Mouse (Mus musculus): ENCODE data around the gene Zfp512b.

Gene Zfp512b

GRCm38 (mm10) chr2:181592231-181593041 is at the start of gene Zfp512b:
TSS of gene Zfp512b (minus strand) at chr2:181592803.
- CTCF ChIA-PET: interaction anchor here in 2 of 4 experiments (0.6 to 0.8 kb wide), 2 partner anchors 30 to 553 kb away, joined by 4 to 12 read pairs; no protein-coding TSS in a partner anchor

DNA sequence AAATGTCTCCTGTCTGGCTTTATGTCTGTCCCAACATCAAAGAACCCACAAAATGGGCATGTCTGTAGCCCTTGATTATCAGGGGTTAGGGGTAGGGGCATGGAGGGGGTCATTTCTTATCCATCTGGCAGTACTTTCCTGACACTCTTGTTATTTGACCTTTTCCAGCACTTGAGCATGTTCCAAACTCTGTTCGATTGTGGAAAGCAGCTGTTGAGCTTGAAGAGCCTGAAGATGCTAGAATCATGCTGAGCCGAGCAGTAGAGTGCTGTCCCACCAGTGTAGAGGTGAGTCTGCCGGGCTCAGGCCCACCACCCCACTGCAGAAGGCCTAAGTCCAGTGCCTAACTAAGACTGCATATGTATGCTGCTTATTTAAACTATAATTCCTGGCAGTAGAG is 43.3 kb upstream of the Zfp512b start:
- POLR2A ChIA-PET: interaction anchor here in 3 of 4 experiments (1.0 to 3.5 kb wide), 11 partner anchors 9 to 117 kb away, joined by 3 to 10 read pairs (median 6); no protein-coding TSS in a partner anchor
- CTCF ChIA-PET: interaction anchor here in 3 of 4 experiments (0.6 to 2.6 kb wide), 7 partner anchors 8 to 788 kb away, joined by 3 to 10 read pairs (median 9); no protein-coding TSS in a partner anchor

More at GRCm38 (mm10) chr2:181592231-181593041, at the start of gene Zfp512b:
- POLR2A ChIA-PET: interaction anchor here in 3 of 4 experiments (0.6 to 3.3 kb wide), 5 partner anchors 8 to 1244 kb away, joined by 3 to 19 read pairs (median 3); partner anchors contain the start of genes Rgs19 (in 1 of the 3) and Samd10 (in 1 of the 3)

GRCm38 (mm10) chr2:181632624-181633023 is 40.0 kb upstream of the Zfp512b start:
- ChIA-PET CTCF (interaction anchor here in 1 of 4 experiments (0.5 kb wide), 1 partner anchor 27 kb away, joined by 3 read pairs; no protein-coding TSS in a partner anchor), POLR2A (interaction anchor here in 2 of 4 experiments (0.7 to 1.9 kb wide), 3 partner anchors 12 to 42 kb away, joined by 3 to 4 read pairs (median 3); no protein-coding TSS in a partner anchor)

GRCm38 (mm10) chr2:181628471-181628870 is 35.9 kb upstream of the Zfp512b start:
- CTCF ChIA-PET: interaction anchor here in 1 of 4 experiments (0.7 kb wide), 1 partner anchor 258 kb away, joined by 3 read pairs; no protein-coding TSS in a partner anchor
- POLR2A ChIA-PET: interaction anchor here in 2 of 4 experiments (0.6 to 1.2 kb wide), 4 partner anchors 8 to 803 kb away, joined by 3 to 8 read pairs (median 3); no protein-coding TSS in a partner anchor

GRCm38 (mm10) chr2:181623401-181623800 is 30.8 kb upstream of the Zfp512b start:
- POLR2A ChIA-PET: interaction anchor here in 2 of 4 experiments (0.8 to 2.4 kb wide), 4 partner anchors 8 to 56 kb away, joined by 4 to 7 read pairs (median 6); no protein-coding TSS in a partner anchor
- CTCF ChIA-PET: interaction anchor here in 3 of 4 experiments (0.7 to 2.9 kb wide), 7 partner anchors 8 to 56 kb away, joined by 3 to 12 read pairs (median 3); partner anchors contain the start of gene Tcea2 (in 1 of the 3)

DNA sequence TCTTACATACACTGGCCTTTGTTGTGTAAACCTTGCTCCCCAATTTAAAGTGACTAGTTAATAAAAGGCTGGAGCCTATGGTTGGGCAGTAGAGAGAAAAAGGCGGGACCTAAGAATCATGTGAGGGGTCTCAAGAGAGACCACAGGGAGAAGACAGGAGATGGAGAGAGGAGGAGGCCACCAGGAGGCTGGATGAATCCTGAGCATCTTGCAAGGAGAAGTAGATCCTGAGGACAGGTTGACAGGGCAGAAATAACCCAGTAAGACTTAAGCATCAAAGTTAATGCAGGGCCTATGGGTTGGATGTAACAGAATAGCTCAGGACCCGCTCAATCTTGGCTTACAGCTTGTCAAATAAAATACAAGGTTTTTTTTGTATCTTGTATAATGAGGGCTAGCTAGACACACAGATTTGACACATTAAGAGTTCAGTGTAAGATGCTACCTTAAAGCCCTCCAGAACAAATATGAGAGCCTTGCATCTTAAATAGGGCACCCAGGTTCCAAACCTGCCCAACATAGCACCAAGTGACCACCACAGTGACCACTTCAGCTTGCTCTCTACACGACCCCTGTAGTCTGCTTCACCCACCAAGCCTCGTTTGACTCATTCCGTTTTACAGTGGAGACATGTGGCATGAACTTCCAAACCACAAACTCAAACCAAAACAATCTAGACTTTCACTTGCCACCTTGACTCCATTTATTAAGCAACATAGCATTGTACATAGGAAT is 26.3 kb upstream of the Zfp512b start:
- ChIA-PET POLR2A (interaction anchor here in 1 of 4 experiments (0.7 kb wide), 2 partner anchors 16 to 26 kb away, joined by 3 read pairs; no protein-coding TSS in a partner anchor), CTCF (interaction anchor here in 2 of 4 experiments (0.9 to 1.1 kb wide), 2 partner anchors 26 to 60 kb away, joined by 3 to 4 read pairs; no protein-coding TSS in a partner anchor)

DNA sequence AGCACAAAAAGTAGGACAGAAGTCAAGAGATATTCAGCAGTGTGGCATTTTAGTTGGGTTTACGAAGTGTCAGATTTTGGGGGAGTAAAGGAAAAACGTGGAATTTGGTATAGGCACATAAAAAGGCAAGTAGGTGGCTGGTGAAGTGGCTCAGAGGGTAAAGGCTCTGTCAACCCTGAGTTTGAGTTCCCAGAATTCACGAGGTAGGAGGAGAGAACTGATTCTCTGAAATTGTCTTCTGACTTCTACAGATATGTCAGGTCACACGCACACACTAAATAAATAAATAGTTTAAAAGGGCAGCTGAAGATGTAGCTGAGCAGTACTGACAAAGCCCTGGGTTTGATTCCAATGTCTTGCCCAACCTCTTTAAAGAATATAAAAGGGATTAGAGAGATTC is 9.8 kb upstream of the Zfp512b start:
- ChIA-PET CTCF (interaction anchor here in 1 of 4 experiments (2.2 kb wide), 1 partner anchor 76 kb away, joined by 6 read pairs; no protein-coding TSS in a partner anchor), POLR2A (interaction anchor here in 1 of 4 experiments (1.6 kb wide), 1 partner anchor 10 kb away, joined by 5 read pairs; no protein-coding TSS in a partner anchor)

GRCm38 (mm10) chr2:181601751-181602145 is 9.1 kb upstream of the Zfp512b start:
- ChIA-PET CTCF (interaction anchor here in 3 of 4 experiments (0.9 to 2.2 kb wide), 12 partner anchors 12 to 236 kb away, joined by 3 to 14 read pairs (median 5); partner anchors contain the start of genes Arfrp1 (in 1 of the 3), Sox18 (in 1 of the 3) and Tpd52l2 (in 1 of the 3)), POLR2A (interaction anchor here (0.5 to 5.1 kb wide), 77 partner anchors 9 to 899 kb away, joined by 3 to 46 read pairs (median 4); partner anchors contain the start of genes Dnajc5 (in 3 of the 4), Prpf6 (in 3 of the 4), Tpd52l2 (in 2 of the 4) and Uckl1 (in 2 of the 4))

DNA sequence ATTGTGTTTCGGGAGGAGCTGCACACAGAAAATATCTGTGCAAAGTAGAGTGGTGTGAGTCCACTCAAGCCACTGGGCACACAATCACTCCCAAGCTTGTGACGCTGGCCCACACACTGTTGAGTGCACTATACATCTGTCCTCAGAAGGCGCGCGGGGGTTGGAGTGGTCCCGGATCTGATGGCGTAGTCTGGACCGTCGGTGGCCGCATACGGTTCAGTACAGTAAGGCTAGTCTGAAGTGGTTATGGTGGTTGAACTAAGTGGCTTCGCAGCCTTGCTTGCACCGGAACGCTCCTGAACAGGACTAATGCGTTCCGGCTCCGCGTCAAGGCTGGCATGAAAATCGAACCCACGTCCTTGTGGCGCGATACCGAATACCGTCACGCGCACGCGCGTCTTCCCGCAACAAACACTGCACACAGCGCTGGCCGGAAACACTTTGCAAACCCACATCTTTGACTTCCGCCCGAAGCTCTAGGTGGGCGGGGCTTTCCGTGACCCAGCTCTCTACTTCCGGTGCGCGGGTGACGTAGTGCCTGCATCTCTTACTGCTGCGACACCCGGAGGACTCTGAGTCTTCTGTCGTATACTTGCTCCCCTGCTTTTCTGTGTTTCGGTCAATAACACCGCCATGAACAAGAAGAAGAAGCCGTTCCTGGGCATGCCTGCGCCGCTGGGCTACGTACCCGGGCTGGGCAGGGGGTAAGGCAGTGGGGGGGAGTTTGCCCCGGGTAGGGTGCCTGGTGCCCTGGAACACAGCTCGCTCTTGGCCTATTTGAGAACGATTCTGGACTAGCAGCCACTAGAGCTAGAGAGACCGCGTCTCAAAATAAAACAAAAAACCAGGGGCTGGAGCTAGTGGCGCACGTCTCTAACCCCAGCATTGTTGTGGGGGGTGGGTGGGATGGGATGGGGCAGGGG is 8.5 kb upstream of the Zfp512b start:
- CTCF ChIA-PET: interaction anchor here in 3 of 4 experiments (0.7 to 2.2 kb wide), 15 partner anchors 11 to 236 kb away, joined by 3 to 14 read pairs (median 4); partner anchors contain the start of genes Arfrp1 (in 1 of the 3), Sox18 (in 1 of the 3) and Tpd52l2 (in 1 of the 3)
- POLR2A ChIA-PET: interaction anchor here (0.5 to 5.1 kb wide), 88 partner anchors 9 to 898 kb away, joined by 3 to 46 read pairs (median 4); partner anchors contain the start of genes Dnajc5 (in 3 of the 4), Prpf6 (in 3 of the 4), Tpd52l2 (in 2 of the 4) and Uckl1 (in 2 of the 4)

DNA sequence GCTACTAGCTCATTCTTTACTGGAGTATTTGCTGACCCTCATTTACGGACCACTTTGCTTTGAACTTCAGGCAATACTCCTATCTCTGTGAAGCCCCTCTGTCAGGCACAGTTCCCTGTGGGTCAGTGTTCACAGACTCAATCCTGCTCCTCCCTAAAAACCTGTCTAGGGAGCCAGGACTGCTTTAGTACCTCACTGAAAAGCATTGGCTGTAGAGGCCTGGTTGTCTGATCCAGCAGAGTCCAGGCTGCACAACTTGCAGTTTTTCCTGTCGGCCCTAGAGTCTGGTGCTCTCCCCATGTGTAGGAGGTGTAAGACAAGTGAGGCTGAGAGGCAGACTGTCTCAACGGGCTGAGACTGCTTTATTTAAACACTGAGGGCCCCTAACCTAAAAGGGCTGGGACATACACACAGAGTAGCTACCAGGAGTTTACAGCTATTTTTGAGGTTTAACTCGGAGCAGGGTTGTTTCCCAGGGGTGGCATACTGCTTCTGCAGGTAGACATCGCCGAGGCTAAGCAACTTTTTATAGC is 7.7 kb upstream of the Zfp512b start:
- CTCF ChIA-PET: interaction anchor here in 3 of 4 experiments (1.0 to 3.4 kb wide), 9 partner anchors 32 to 117 kb away, joined by 3 to 15 read pairs (median 4); partner anchors contain the start of genes Sox18 (in 1 of the 3) and Tpd52l2 (in 1 of the 3)
- POLR2A ChIA-PET: interaction anchor here in 3 of 4 experiments (1.1 to 5.1 kb wide), 37 partner anchors 9 to 381 kb away, joined by 3 to 46 read pairs (median 5); partner anchors contain the start of genes Dnajc5 (in 3 of the 3), Prpf6 (in 2 of the 3), Uckl1 (in 2 of the 3) and Abhd16b (in 1 of the 3)

- POLR2A ChIA-PET: interaction anchor here (0.5 to 5.1 kb wide), 39 partner anchors 8 to 666 kb away, joined by 3 to 46 read pairs (median 3); partner anchors contain the start of genes Dnajc5 (in 4 of the 4), Uckl1 (in 2 of the 4), Abhd16b (in 1 of the 4) and Arfrp1 (in 1 of the 4)
- CTCF ChIA-PET: interaction anchor here in 3 of 4 experiments (0.6 to 3.4 kb wide), 15 partner anchors 10 to 412 kb away, joined by 3 to 15 read pairs (median 4); partner anchors contain the start of gene Ppdpf (in 1 of the 3)
Measured at GRCm38 (mm10) chr2:181598454-181599351, 6.1 kb upstream of the Zfp512b start, which contains the start of gene Samd10. TSS of gene Samd10 (minus strand) at chr2:181599212.

- POLR2A ChIA-PET: interaction anchor here in 2 of 4 experiments (0.6 to 5.1 kb wide), 10 partner anchors 9 to 232 kb away, joined by 3 to 46 read pairs (median 4); partner anchors contain the start of genes Dnajc5 (in 2 of the 2), Arfrp1 (in 1 of the 2) and Tcea2 (in 1 of the 2)
- CTCF ChIA-PET: interaction anchor here in 3 of 4 experiments (0.6 to 3.4 kb wide), 10 partner anchors 16 to 192 kb away, joined by 3 to 15 read pairs (median 5); partner anchors contain the start of gene Dnajc5 (in 1 of the 3)
Measured at GRCm38 (mm10) chr2:181597378-181598061, 4.9 kb upstream of the Zfp512b start.

GRCm38 (mm10) chr2:181596221-181596960 is 3.8 kb upstream of the Zfp512b start:
- ChIA-PET POLR2A (interaction anchor here in 2 of 4 experiments (0.8 to 2.7 kb wide), 4 partner anchors 24 to 103 kb away, joined by 3 to 7 read pairs (median 4); partner anchors contain the start of genes Dnajc5 (in 1 of the 2) and Tcea2 (in 1 of the 2)), CTCF (interaction anchor here in 1 of 4 experiments (1.4 kb wide), 1 partner anchor 207 kb away, joined by 3 read pairs; no protein-coding TSS in a partner anchor)

Measured in embryonic stem cell, embryonic (primary cell).